Comparison of ENCODE assay signal across 11 mouse cellular contexts in genomic region chr16:18405876-18406275, GRCm38 (mm10). TPM values are rescaled to one million over a fixed set of nuclear protein-coding genes. Genes with fewer than 3 reads are reported as not detected.
DNase-seq lines count a peak whose midpoint lies in the region; ATAC-seq and TF ChIP-seq lines count a peak whose summit lies in the region.
"Had no signal": no experiment of that assay in that cellular context is flagged by ENCODE, and none has a peak within 500 bp of the region (broad histone marks: within the 10 kb centered on the region; RNA-seq: fewer than 3 reads in every experiment).

No protein-coding gene starts in this region.

- DNase-seq in hindbrain, embryonic 10.5 days (ENCODE audit: low spot score) = no peak
- DNase-seq in MEL (ENCODE audit: low read depth, low spot score) = no peak
- no peak for DNase-seq in ovary, postnatal 14 days (ENCODE audit: low spot score)
- DNase-seq in frontal cortex, postnatal 10 days (ENCODE audit: low spot score in 2 of 2) = no peak
- DNase-seq: cerebellum, adult 2 months had no signal

- 72% methylated on average over 2 of the region's 2 CpGs for WGBS in hindbrain, embryonic 10.5 days
- WGBS in hindbrain, embryonic 12.5 days = 73% methylated on average over 2 of the region's 2 CpGs
- 58% methylated on average over 2 of the region's 2 CpGs for WGBS in embryonic facial prominence, embryonic 15.5 days
- WGBS in midbrain, embryonic 12.5 days = 53% methylated on average over 2 of the region's 2 CpGs

- TF ChIP-seq EP300 in MEL (IDR thresholded peaks at IDR 0.05; ENCODE audit: low read depth in 1 of 2, low read length in 2 of 2) = no peak

- H3K9me3 ChIP-seq in hindbrain, embryonic 10.5 days = no peaks in the 10 kb centered on the region
- no peaks in the 10 kb centered on the region for H3K9me3 ChIP-seq in hindbrain, embryonic 12.5 days (replicated peaks)
- H3K9me3 ChIP-seq in MEL (replicated peaks; ENCODE audit: insufficient read depth, low read length) = no peaks in the 10 kb centered on the region
- no peaks in the 10 kb centered on the region for H3K9me3 ChIP-seq in embryonic facial prominence, embryonic 15.5 days (replicated peaks)
- no peaks in the 10 kb centered on the region for H3K9me3 ChIP-seq in midbrain, embryonic 12.5 days
- H3K9me3 ChIP-seq: G1E; neural tube, embryonic 12.5 days had no signal

- H3K27ac ChIP-seq in hindbrain, embryonic 10.5 days = peak overlapping the region; percentile 36; the same call in 1 of the 2 replicates
- H3K27ac ChIP-seq in hindbrain, embryonic 12.5 days = no peak overlapping the region
- H3K27ac ChIP-seq in MEL (ENCODE audit: control insufficient read depth, low read depth, low read length) = no peak overlapping the region
- H3K27ac ChIP-seq in embryonic facial prominence, embryonic 15.5 days (replicated peaks) = peak overlapping the region; percentile 29; the same call in 1 of the 2 replicates
- H3K27ac ChIP-seq in midbrain, embryonic 12.5 days (replicated peaks) = peak overlapping the region; percentile 49

- no peak for TF ChIP-seq RAD21 in MEL (IDR thresholded peaks at IDR 0.05; ENCODE audit: low read depth, low read length)

- no peak overlapping the region for H3K9ac ChIP-seq in hindbrain, embryonic 12.5 days
- no peak overlapping the region for H3K9ac ChIP-seq in MEL (ENCODE audit: control insufficient read depth, low read depth, low read length, poor library complexity, severe bottlenecking)
- H3K9ac ChIP-seq in embryonic facial prominence, embryonic 15.5 days = no peak overlapping the region
- no peak overlapping the region; the same call in 1 of the 2 replicates for H3K9ac ChIP-seq in midbrain, embryonic 12.5 days (replicated peaks)
- H3K9ac ChIP-seq: lung, embryonic 14.5 days had no signal

- ATAC-seq in hindbrain, embryonic 12.5 days (ENCODE audit: low FRiP score) = no peak
- no peak for ATAC-seq in embryonic facial prominence, embryonic 15.5 days (ENCODE audit: insufficient number of reproducible peaks, low FRiP score, low TSS enrichment, low read depth)
- ATAC-seq in midbrain, embryonic 12.5 days (ENCODE audit: low FRiP score, low read depth) = no peak

- H3K79me2 ChIP-seq in MEL (ENCODE audit: control insufficient read depth, insufficient read depth, low read length, poor library complexity) = no peaks in the 10 kb centered on the region

- TF ChIP-seq CTCF in MEL (IDR thresholded peaks at IDR 0.05 in 2 of 3, conservative IDR thresholded peaks at IDR 0.05 in 1 of 3; ENCODE audit: control insufficient read depth in 1 of 3, insufficient read depth in 1 of 3, low read depth in 2 of 3, low read length in 3 of 3, poor library complexity in 1 of 3, severe bottlenecking in 1 of 3) = no peak

- no peaks in the 10 kb centered on the region for H3K27me3 ChIP-seq in hindbrain, embryonic 10.5 days (ENCODE audit: insufficient read depth, poor library complexity, severe bottlenecking)
- no peaks in the 10 kb centered on the region for H3K27me3 ChIP-seq in hindbrain, embryonic 12.5 days
- H3K27me3 ChIP-seq in MEL (ENCODE audit: control insufficient read depth in 1 of 2, insufficient read depth in 2 of 2, low read length in 2 of 2) = no peaks in the 10 kb centered on the region
- no peaks in the 10 kb centered on the region for H3K27me3 ChIP-seq in embryonic facial prominence, embryonic 15.5 days
- H3K27me3 ChIP-seq in midbrain, embryonic 12.5 days = no peaks in the 10 kb centered on the region
- H3K27me3 ChIP-seq: neural tube, embryonic 12.5 days had no signal

- peaks cover 95% of the 10 kb centered on the region for H3K36me3 ChIP-seq in hindbrain, embryonic 10.5 days
- H3K36me3 ChIP-seq in hindbrain, embryonic 12.5 days = peaks cover 75% of the 10 kb centered on the region
- H3K36me3 ChIP-seq in MEL (ENCODE audit: control insufficient read depth in 1 of 2, insufficient read depth in 2 of 2, low read length in 2 of 2) = peaks cover 4 to 8% of the 10 kb centered on the region in 2 experiments
- peaks cover 60% of the 10 kb centered on the region for H3K36me3 ChIP-seq in embryonic facial prominence, embryonic 15.5 days
- H3K36me3 ChIP-seq in midbrain, embryonic 12.5 days = peaks cover 80% of the 10 kb centered on the region

- TF ChIP-seq POLR2A in MEL (IDR thresholded peaks at IDR 0.05; ENCODE audit: control insufficient read depth in 1 of 2, insufficient read depth in 1 of 2, low read depth in 1 of 2, low read length in 2 of 2, poor library complexity in 1 of 2) = no peak

- peaks cover 66% of the 10 kb centered on the region for H3K4me1 ChIP-seq in hindbrain, embryonic 10.5 days (replicated peaks)
- peaks cover 32% of the 10 kb centered on the region for H3K4me1 ChIP-seq in hindbrain, embryonic 12.5 days
- H3K4me1 ChIP-seq in MEL (ENCODE audit: control insufficient read depth in 1 of 2, insufficient read depth in 2 of 2, low read length in 2 of 2) = peaks cover 0 to 9% of the 10 kb centered on the region in 2 experiments; a peak in 2 of 4 replicates
- H3K4me1 ChIP-seq in embryonic facial prominence, embryonic 15.5 days = peaks cover 12% of the 10 kb centered on the region
- peaks cover 32% of the 10 kb centered on the region for H3K4me1 ChIP-seq in midbrain, embryonic 12.5 days

- H3K4me3 ChIP-seq in hindbrain, embryonic 10.5 days = no peak overlapping the region
- H3K4me3 ChIP-seq in hindbrain, embryonic 12.5 days = no peak overlapping the region
- H3K4me3 ChIP-seq in MEL (ENCODE audit: control insufficient read depth in 1 of 2, insufficient read depth in 1 of 2, low read depth in 2 of 2, low read length in 2 of 2) = no peak overlapping the region
- no peak overlapping the region for H3K4me3 ChIP-seq in embryonic facial prominence, embryonic 15.5 days (replicated peaks)
- H3K4me3 ChIP-seq in midbrain, embryonic 12.5 days = no peak overlapping the region
- H3K4me3 ChIP-seq: neural tube, embryonic 12.5 days had no signal

- H3K4me2 ChIP-seq in hindbrain, embryonic 12.5 days (replicated peaks) = no peak overlapping the region
- H3K4me2 ChIP-seq in embryonic facial prominence, embryonic 15.5 days (replicated peaks) = no peak overlapping the region
- H3K4me2 ChIP-seq in midbrain, embryonic 12.5 days (replicated peaks) = no peak overlapping the region
- H3K4me2 ChIP-seq: lung, embryonic 14.5 days; neural tube, embryonic 12.5 days had no signal

TF ChIP-seq in MEL, 35 proteins besides CTCF, POLR2A, EP300 and RAD21:
- TF ChIP-seq ZKSCAN1 (IDR thresholded peaks at IDR 0.05; ENCODE audit: low read depth, low read length) = no peak
- 0 out of 2 replicates have a peak, but pooled peaks have one; percentile 1 for TF ChIP-seq POLR2AphosphoS2 (IDR thresholded peaks at IDR 0.05; ENCODE audit: low read length)

RNA-seq across cellular contexts. Expression of gene Txnrd2, which starts 20.3 kb away (rescaled TPM):
- 30.5 and 34.7 TPM in 2 replicates for polyA plus RNA-seq in hindbrain, embryonic 10.5 days (2016; fragmentation: Nextera tagmentation; extraction: Ambion mirVana)
- polyA plus RNA-seq in hindbrain, embryonic 12.5 days (2016; fragmentation: Nextera tagmentation; extraction: Ambion mirVana) = 20.2 and 20.3 TPM in 2 replicates
- total RNA-seq in MEL (2012; rRNA removed) = 25.7 and 31.2 TPM in 2 replicates
- 10 to 100 TPM in 1 of 2 experiments, not detected in 1; 46.8 TPM for polyA plus RNA-seq in MEL (2012; ENCODE audit: insufficient read depth in 1 of 2, insufficient read length in 2 of 2, low read depth in 1 of 2, low replicate concordance in 2 of 2, missing spikeins in 1 of 2)
- 17.0 and 18.2 TPM in 2 replicates for polyA plus RNA-seq in embryonic facial prominence, embryonic 15.5 days (2015; fragmentation: Nextera tagmentation; extraction: Ambion mirVana)
- polyA plus RNA-seq in midbrain, embryonic 12.5 days (2016; fragmentation: Nextera tagmentation; extraction: Ambion mirVana) = 22.5 and 23.8 TPM in 2 replicates

RNA-seq across cellular contexts. Expression of gene Comt, which starts 20.8 kb away (rescaled TPM):
- 62.5 and 67.9 TPM in 2 replicates for polyA plus RNA-seq in hindbrain, embryonic 10.5 days (2016; fragmentation: Nextera tagmentation; extraction: Ambion mirVana)
- polyA plus RNA-seq in hindbrain, embryonic 12.5 days (2016; fragmentation: Nextera tagmentation; extraction: Ambion mirVana) = 58.4 and 60.3 TPM in 2 replicates
- 48.8 and 62.5 TPM in 2 replicates for total RNA-seq in MEL (2012; rRNA removed)
- polyA plus RNA-seq in MEL (2012; ENCODE audit: insufficient read depth in 1 of 2, insufficient read length in 2 of 2, low read depth in 1 of 2, low replicate concordance in 2 of 2, missing spikeins in 1 of 2) = 10 to 100 TPM in 1 of 2 experiments, not detected in 1; 71.8 TPM
- polyA plus RNA-seq in embryonic facial prominence, embryonic 15.5 days (2015; fragmentation: Nextera tagmentation; extraction: Ambion mirVana) = 109 and 116 TPM in 2 replicates
- polyA plus RNA-seq in midbrain, embryonic 12.5 days (2016; fragmentation: Nextera tagmentation; extraction: Ambion mirVana) = 54.9 and 60.1 TPM in 2 replicates

RNA-seq across cellular contexts. Expression of gene Arvcf, which starts 57.9 kb away (rescaled TPM):
- polyA plus RNA-seq in hindbrain, embryonic 10.5 days (2016; fragmentation: Nextera tagmentation; extraction: Ambion mirVana) = 99.5 and 115 TPM in 2 replicates
- 105 and 119 TPM in 2 replicates for polyA plus RNA-seq in hindbrain, embryonic 12.5 days (2016; fragmentation: Nextera tagmentation; extraction: Ambion mirVana)
- total RNA-seq in MEL (2012; rRNA removed) = 8.9 and 9.1 TPM in 2 replicates
- 10 to 100 TPM in 1 of 2 experiments, not detected in 1; 14.5 TPM for polyA plus RNA-seq in MEL (2012; ENCODE audit: insufficient read depth in 1 of 2, insufficient read length in 2 of 2, low read depth in 1 of 2, low replicate concordance in 2 of 2, missing spikeins in 1 of 2)
- polyA plus RNA-seq in embryonic facial prominence, embryonic 15.5 days (2015; fragmentation: Nextera tagmentation; extraction: Ambion mirVana) = 33.8 and 37.9 TPM in 2 replicates
- 129 and 134 TPM in 2 replicates for polyA plus RNA-seq in midbrain, embryonic 12.5 days (2016; fragmentation: Nextera tagmentation; extraction: Ambion mirVana)

RNA-seq across cellular contexts. Expression of gene Tango2, which starts 58.0 kb away (rescaled TPM):
- polyA plus RNA-seq in hindbrain, embryonic 10.5 days (2016; fragmentation: Nextera tagmentation; extraction: Ambion mirVana) = 45.5 and 52.8 TPM in 2 replicates
- 48.2 and 50.5 TPM in 2 replicates for polyA plus RNA-seq in hindbrain, embryonic 12.5 days (2016; fragmentation: Nextera tagmentation; extraction: Ambion mirVana)
- 38.0 and 55.9 TPM in 2 replicates for total RNA-seq in MEL (2012; rRNA removed)
- 10 to 100 TPM in 1 of 2 experiments, not detected in 1; 98.3 TPM for polyA plus RNA-seq in MEL (2012; ENCODE audit: insufficient read depth in 1 of 2, insufficient read length in 2 of 2, low read depth in 1 of 2, low replicate concordance in 2 of 2, missing spikeins in 1 of 2)
- polyA plus RNA-seq in embryonic facial prominence, embryonic 15.5 days (2015; fragmentation: Nextera tagmentation; extraction: Ambion mirVana) = 29.3 and 29.8 TPM in 2 replicates
- polyA plus RNA-seq in midbrain, embryonic 12.5 days (2016; fragmentation: Nextera tagmentation; extraction: Ambion mirVana) = 48.2 and 49.7 TPM in 2 replicates

Comparison
In these comparisons a context has a peak if more than half of its experiments do, and no peak if none do; other contexts are left out.
1. H3K27ac ChIP-seq: peak in hindbrain, embryonic 10.5 days (single experiment), embryonic facial prominence, embryonic 15.5 days (single experiment) and midbrain, embryonic 12.5 days (single experiment); none in hindbrain, embryonic 12.5 days (single experiment) and MEL (single experiment).